Mouse (Mus musculus) large intestine, adult 2 months (tissue): ENCODE results near the gene Il27ra. TPM values are rescaled to one million over a fixed set of nuclear protein-coding genes. Genes with fewer than 3 reads are reported as not detected.

ENCODE experiments used
- DNase-seq: peaks from one replicate; pipeline ENCODE4 v3.0.0-alpha.2; 2012; ENCODE audit warnings: low read depth, low spot score
- WGBS: fragments of 180-500 bp; shearing (Covaris S2); methylation state at CpG from one replicate; pipeline ENCODE4 v1.1.7; 2018; 5-methylcytosine and 5-hydroxymethylcytosine counted together
- polyA plus RNA-seq: library from polyadenylated mRNA; depleted of rRNA; stranded (reverse); fragments of >200 nt; gene quantifications from 2 replicates; pipeline ENCODE4 v1.2.3, GENCODE M21; 2012; rRNA removed

The Il27ra gene
- 5.5 and 6.5 TPM in 2 replicates for polyA plus RNA-seq

- DNase-seq, result no peak
- 6% methylated on average over 40 of the region's 40 CpGs for WGBS
Measured at GRCm38 (mm10) chr8:84042066-84042947, at the start of gene Il27ra. Gene Il27ra, minus strand, starts transcription at chr8:84042589.

- DNase-seq, result no peak
- 86% methylated on average over 8 of the region's 8 CpGs for WGBS
Measured at GRCm38 (mm10) chr8:84090585-84090984, 48.2 kb upstream of the Il27ra start.

DNA sequence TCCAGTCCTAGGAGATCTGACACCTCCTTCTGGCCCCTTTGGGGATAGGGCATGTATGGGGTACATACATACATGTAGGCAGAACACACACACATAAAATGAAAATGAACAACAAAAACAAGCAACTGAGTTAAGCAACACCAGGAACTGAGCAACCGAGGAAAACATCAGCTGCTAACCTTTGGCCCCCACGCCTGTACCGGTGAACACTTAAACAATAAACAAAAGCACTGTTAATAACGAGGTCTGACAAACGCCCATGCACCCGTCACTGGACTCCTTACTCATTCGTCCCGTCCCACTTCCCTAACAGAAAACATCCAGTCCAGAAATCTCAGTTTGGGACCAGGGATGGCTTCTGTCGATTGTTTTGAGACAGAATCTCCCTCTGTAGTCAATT is 46.9 kb upstream of the Il27ra start:
- DNase-seq, result no peak
- 30% methylated on average over 9 of the region's 9 CpGs for WGBS

DNA sequence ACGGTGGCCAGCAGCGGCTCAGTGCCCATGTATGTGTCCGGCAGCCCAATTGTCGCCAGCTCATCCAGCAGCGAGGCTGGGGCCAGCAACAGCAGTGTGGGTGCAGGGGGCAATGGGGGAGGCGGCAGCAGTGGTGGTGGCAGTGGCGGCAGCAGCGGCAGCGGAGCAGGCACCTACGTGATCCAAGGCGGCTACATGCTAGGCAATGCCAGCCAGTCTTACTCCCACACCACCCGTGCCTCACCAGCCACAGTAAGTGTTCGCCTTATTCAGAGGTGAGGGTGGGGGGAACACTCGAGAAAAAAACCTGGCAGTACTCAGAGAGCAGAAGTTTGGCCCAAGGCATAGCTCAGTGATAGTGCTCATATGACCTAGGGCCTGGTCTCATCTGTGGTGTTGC is 45.4 kb upstream of the Il27ra start:
- DNase-seq, result no peak
- WGBS, result 96% methylated on average over 14 of the region's 14 CpGs

DNA sequence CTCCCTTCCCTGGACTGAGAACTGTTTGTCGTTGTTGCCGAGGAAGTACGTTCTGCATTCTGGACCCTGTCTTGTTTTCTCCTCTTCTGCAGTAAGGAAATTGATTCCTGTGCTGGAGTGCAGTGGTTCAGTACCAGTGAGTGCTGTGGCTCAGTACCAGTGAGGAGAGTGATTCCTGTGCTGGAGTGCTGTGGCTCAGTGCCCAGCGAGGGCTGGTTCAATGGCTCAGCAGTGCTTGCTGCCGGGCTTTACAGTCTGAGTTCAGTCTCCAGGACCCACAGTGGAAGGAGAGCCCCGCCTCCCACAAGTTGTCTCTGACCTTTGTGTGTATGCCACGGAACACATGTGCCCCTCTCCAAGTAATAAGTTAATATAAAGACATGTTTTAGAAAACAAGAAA is 44.8 kb upstream of the Il27ra start:
- no peak for DNase-seq
- WGBS, result 88% methylated on average over 7 of the region's 7 CpGs

- 81% methylated on average over 42 of the region's 42 CpGs for WGBS
- DNase-seq, result no peak
Measured at GRCm38 (mm10) chr8:84084341-84085115, 42.1 kb upstream of the Il27ra start.

- WGBS, result 61% methylated on average over 8 of the region's 8 CpGs
Measured at GRCm38 (mm10) chr8:84083829-84084241, 41.4 kb upstream of the Il27ra start.

GRCm38 (mm10) chr8:84079206-84079605 is 36.8 kb upstream of the Il27ra start:
- 80% methylated on average over 5 of the region's 5 CpGs for WGBS
- no peak for DNase-seq

More at GRCm38 (mm10) chr8:84083829-84084241, 41.4 kb upstream of the Il27ra start:
- DNase-seq, result no peak

GRCm38 (mm10) chr8:84076849-84077248 is 34.5 kb upstream of the Il27ra start:
- 87% methylated on average over 3 of the region's 3 CpGs for WGBS

GRCm38 (mm10) chr8:84076412-84076811 is 34.0 kb upstream of the Il27ra start:
- 90% methylated on average over 1 of the region's 1 CpGs for WGBS
- DNase-seq, result no peak

More at GRCm38 (mm10) chr8:84076849-84077248, 34.5 kb upstream of the Il27ra start:
- DNase-seq, result no peak

DNA sequence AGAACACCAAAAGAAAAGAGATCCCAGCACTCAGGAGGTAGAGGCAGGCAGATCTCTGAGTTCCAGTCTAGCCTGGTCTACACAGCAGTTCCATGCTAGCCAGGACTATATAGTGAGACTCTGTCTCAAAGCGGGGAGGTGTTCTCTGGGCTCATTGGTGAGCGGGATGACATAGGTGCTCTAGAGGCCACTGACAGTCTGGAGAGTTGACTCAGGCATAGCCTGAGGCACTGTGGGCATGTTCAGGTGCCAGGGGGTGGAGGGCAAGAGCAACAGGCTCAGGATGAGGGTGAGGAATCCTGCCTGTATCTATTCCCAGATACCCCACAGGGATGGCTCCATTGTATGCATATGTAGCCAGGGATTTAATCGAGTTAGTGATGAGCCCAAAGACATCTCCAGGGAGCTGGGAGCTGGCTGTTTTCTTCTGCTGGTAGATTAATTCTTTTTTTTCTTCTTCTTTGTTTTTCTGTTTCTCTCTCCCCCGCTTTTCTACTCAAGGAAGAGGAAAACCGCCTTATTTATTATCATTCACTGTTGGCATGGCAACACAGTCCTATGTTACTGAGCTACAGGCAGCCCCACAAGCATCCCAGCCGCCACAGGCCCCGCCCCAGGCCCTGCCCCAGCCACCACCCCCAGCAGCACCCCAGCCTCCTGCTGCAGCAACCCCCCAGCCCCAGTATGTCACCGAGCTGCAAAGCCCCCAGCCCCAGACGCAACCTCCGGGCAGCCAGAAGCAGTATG is 31.0 kb upstream of the Il27ra start:
- 58% methylated on average over 10 of the region's 10 CpGs for WGBS
- no peak for DNase-seq

GRCm38 (mm10) chr8:84072321-84072720 is 29.9 kb upstream of the Il27ra start:
- no peak for DNase-seq
- 87% methylated on average over 10 of the region's 10 CpGs for WGBS

DNA sequence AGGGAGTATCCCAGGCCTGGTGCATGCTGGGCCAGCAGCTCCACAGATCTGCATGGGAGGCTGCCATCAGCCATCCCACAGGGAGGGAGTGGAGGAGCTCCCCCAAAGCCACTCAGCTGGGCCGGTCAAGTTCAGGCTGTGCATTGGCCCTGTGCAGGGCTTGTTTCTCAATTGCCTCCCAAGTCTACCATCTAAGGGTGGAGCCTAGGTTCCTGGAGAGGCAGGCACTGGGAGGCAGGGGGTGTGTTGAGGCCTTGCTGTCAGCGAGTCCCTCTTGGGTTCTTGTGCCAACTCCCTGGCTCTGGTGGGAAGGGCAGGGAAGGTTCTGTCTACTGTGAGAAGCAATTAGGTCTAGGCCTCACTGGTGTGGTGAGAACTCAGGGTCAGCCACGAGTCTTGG is 29.5 kb upstream of the Il27ra start:
- no peak for DNase-seq
- WGBS, result 64% methylated on average over 3 of the region's 3 CpGs

DNA sequence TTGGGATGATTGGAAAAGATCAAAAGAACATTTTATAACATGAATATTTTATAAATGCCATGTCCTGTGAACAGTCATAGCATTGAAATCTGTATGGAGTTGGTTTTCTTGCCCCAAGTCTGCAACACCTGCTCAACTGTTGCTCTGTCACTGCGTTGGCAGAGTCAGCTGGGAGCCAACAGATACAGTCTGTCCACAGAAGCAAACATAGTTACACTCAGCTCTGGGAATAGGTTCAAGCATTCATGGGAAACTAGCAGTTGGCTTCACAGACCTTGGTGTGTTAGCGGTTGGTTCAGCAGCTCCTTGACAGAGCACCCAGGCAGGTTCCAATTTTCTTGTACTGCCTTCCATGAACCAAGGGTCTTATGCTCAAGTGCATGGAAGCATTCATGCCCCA is 28.3 kb upstream of the Il27ra start:
- no peak for DNase-seq
- 46% methylated on average over 2 of the region's 2 CpGs for WGBS

DNA sequence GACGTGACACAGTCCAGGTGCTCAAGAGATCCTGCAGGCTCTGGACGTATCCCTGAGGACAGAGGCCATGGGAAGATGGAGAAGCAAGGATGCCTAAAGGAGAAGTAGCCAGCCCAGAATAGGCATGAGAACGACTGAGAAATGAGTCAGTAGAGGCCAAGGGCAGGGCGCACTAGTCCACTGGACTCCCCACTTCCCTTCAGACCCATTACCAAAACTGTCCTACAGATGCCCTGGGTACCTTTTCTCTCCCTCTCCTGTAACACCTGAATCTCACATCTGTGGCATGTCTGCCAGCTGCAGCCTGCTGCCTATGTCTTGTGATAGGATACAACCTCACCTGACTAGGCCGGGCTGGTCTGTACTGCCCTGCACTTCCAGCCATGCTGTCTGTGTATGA is 27.9 kb upstream of the Il27ra start:
- 77% methylated on average over 5 of the region's 5 CpGs for WGBS
- DNase-seq, result no peak

GRCm38 (mm10) chr8:84069750-84070149 is 27.4 kb upstream of the Il27ra start:
- 56% methylated on average over 2 of the region's 2 CpGs for WGBS

GRCm38 (mm10) chr8:84069169-84069568 is 26.8 kb upstream of the Il27ra start:
- 8% methylated on average over 1 of the region's 1 CpGs for WGBS
- DNase-seq, result peak; percentile 36

More at GRCm38 (mm10) chr8:84069750-84070149, 27.4 kb upstream of the Il27ra start:
- no peak for DNase-seq

- WGBS, result 40% methylated on average over 12 of the region's 12 CpGs
- DNase-seq, result no peak
Measured at GRCm38 (mm10) chr8:84068316-84069035, 26.1 kb upstream of the Il27ra start.

GRCm38 (mm10) chr8:84067911-84068310 is 25.5 kb upstream of the Il27ra start:
- DNase-seq, result no peak
- 73% methylated on average over 7 of the region's 7 CpGs for WGBS
